Comparison of ENCODE assay signal across 17 mouse cellular contexts in the genomic region with DNA sequence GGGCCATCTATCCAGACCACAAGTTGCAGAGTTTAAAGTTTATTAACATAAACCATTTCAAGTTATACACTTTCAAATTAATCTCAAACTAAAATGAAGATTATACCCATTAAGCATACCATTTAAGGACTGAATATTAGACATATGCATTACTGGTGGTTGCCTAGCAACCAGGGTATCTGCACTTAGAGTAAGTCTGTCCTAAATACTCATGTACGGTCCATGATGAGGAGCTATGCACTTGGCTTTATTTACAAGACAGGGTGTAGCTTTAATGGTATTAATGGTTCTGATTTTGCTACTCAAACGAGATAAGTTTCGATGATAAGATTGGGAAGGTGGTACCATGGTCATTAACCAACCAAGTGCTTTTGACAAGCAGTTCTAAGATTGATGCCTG.
DNase-seq lines count a peak whose midpoint lies in the region; ATAC-seq lines count a peak whose summit lies in the region.
"Had no signal": no experiment of that assay in that cellular context is flagged by ENCODE, and none has a peak within 500 bp of the region (broad histone marks: within the 10 kb centered on the region; RNA-seq: fewer than 3 reads in every experiment).

No protein-coding gene starts in this region.

- 0 out of 2 replicates have a peak, but pooled peaks have one; percentile 28 for ATAC-seq in forebrain, embryonic 13.5 days
- ATAC-seq in forebrain, embryonic 12.5 days (ENCODE audit: low FRiP score), result no peak
- ATAC-seq in hindbrain, embryonic 13.5 days (ENCODE audit: low FRiP score), result peak; percentile 18; the same call in 1 of the 2 replicates
- peak; percentile 61 for ATAC-seq in midbrain, embryonic 16.5 days
- ATAC-seq: inflammation-experienced regulatory T-cells, adult 6 months; Patski had no signal

- no peak overlapping the region for H3K27ac ChIP-seq in forebrain, embryonic 13.5 days
- no peak overlapping the region for H3K27ac ChIP-seq in forebrain, embryonic 12.5 days
- 0 out of 2 replicates have a peak overlapping the region, but pooled peaks have one; percentile 73 for H3K27ac ChIP-seq in hindbrain, embryonic 13.5 days
- no peak overlapping the region for H3K27ac ChIP-seq in hindbrain, embryonic 10.5 days
- no peak overlapping the region for H3K27ac ChIP-seq in midbrain, embryonic 16.5 days (ENCODE audit: low read length)
- no peak overlapping the region for H3K27ac ChIP-seq in midbrain, embryonic 10.5 days (replicated peaks)
- H3K27ac ChIP-seq: embryonic facial prominence, embryonic 12.5 days; embryonic facial prominence, embryonic 15.5 days; gastrocnemius, adult 2 months; hindbrain, embryonic 14.5 days; hindbrain, postnatal 0 days had no signal

- H3K36me3 ChIP-seq in forebrain, embryonic 13.5 days (ENCODE audit: poor library complexity, severe bottlenecking), result no peaks in the 10 kb centered on the region
- no peaks in the 10 kb centered on the region for H3K36me3 ChIP-seq in forebrain, embryonic 12.5 days (replicated peaks)
- H3K36me3 ChIP-seq in hindbrain, embryonic 13.5 days, result no peaks in the 10 kb centered on the region
- no peaks in the 10 kb centered on the region for H3K36me3 ChIP-seq in hindbrain, embryonic 10.5 days
- no peaks in the 10 kb centered on the region for H3K36me3 ChIP-seq in midbrain, embryonic 16.5 days (ENCODE audit: control insufficient read depth, insufficient read depth, low read length)
- no peaks in the 10 kb centered on the region for H3K36me3 ChIP-seq in midbrain, embryonic 10.5 days
- H3K36me3 ChIP-seq: embryonic facial prominence, embryonic 12.5 days; embryonic facial prominence, embryonic 15.5 days had no signal

- H3K4me2 ChIP-seq in forebrain, embryonic 13.5 days, result no peak overlapping the region
- H3K4me2 ChIP-seq in forebrain, embryonic 12.5 days, result no peak overlapping the region
- H3K4me2 ChIP-seq in hindbrain, embryonic 13.5 days, result no peak overlapping the region
- no peak overlapping the region for H3K4me2 ChIP-seq in midbrain, embryonic 16.5 days (ENCODE audit: low read length)
- H3K4me2 ChIP-seq: embryonic facial prominence, embryonic 12.5 days; embryonic facial prominence, embryonic 15.5 days; heart, embryonic 11.5 days; hindbrain, embryonic 14.5 days had no signal

- H3K9ac ChIP-seq in forebrain, embryonic 13.5 days, result no peak overlapping the region
- H3K9ac ChIP-seq in forebrain, embryonic 12.5 days, result no peak overlapping the region
- H3K9ac ChIP-seq in hindbrain, embryonic 13.5 days, result no peak overlapping the region
- no peak overlapping the region for H3K9ac ChIP-seq in midbrain, embryonic 16.5 days (ENCODE audit: low read depth, low read length)
- H3K9ac ChIP-seq: embryonic facial prominence, embryonic 12.5 days; embryonic facial prominence, embryonic 15.5 days; hindbrain, embryonic 14.5 days had no signal

- H3K9me3 ChIP-seq in forebrain, embryonic 13.5 days (replicated peaks), result no peaks in the 10 kb centered on the region
- no peaks in the 10 kb centered on the region for H3K9me3 ChIP-seq in forebrain, embryonic 12.5 days
- no peaks in the 10 kb centered on the region for H3K9me3 ChIP-seq in hindbrain, embryonic 13.5 days
- H3K9me3 ChIP-seq in hindbrain, embryonic 10.5 days, result no peaks in the 10 kb centered on the region
- no peaks in the 10 kb centered on the region for H3K9me3 ChIP-seq in midbrain, embryonic 16.5 days (replicated peaks; ENCODE audit: control insufficient read depth, low read length, poor library complexity, severe bottlenecking)
- H3K9me3 ChIP-seq in midbrain, embryonic 10.5 days (replicated peaks), result no peaks in the 10 kb centered on the region
- H3K9me3 ChIP-seq: embryonic facial prominence, embryonic 12.5 days; embryonic facial prominence, embryonic 15.5 days had no signal

- DNase-seq in hindbrain, embryonic 10.5 days (ENCODE audit: low spot score), result no peak
- no peak for DNase-seq in midbrain, embryonic 10.5 days (ENCODE audit: low spot score)
- no peak for DNase-seq in spleen, postnatal 36 days (ENCODE audit: low spot score in 2 of 2)
- DNase-seq: cerebellum, adult 11 months; gastrocnemius, adult 2 months; heart, adult 11 months had no signal

- peaks cover 19% of the 10 kb centered on the region for H3K4me1 ChIP-seq in forebrain, embryonic 13.5 days
- H3K4me1 ChIP-seq in forebrain, embryonic 12.5 days, result peaks cover 12% of the 10 kb centered on the region
- H3K4me1 ChIP-seq in hindbrain, embryonic 13.5 days (replicated peaks), result peaks cover 17% of the 10 kb centered on the region
- H3K4me1 ChIP-seq in hindbrain, embryonic 10.5 days (replicated peaks), result no peaks in the 10 kb centered on the region
- peaks cover 12% of the 10 kb centered on the region for H3K4me1 ChIP-seq in midbrain, embryonic 16.5 days (ENCODE audit: control insufficient read depth, insufficient read depth, low read length)
- peaks cover 16% of the 10 kb centered on the region for H3K4me1 ChIP-seq in midbrain, embryonic 10.5 days
- H3K4me1 ChIP-seq: embryonic facial prominence, embryonic 12.5 days; embryonic facial prominence, embryonic 15.5 days had no signal

- H3K27me3 ChIP-seq in forebrain, embryonic 13.5 days, result no peaks in the 10 kb centered on the region
- H3K27me3 ChIP-seq in forebrain, embryonic 12.5 days, result no peaks in the 10 kb centered on the region
- H3K27me3 ChIP-seq in hindbrain, embryonic 13.5 days, result no peaks in the 10 kb centered on the region
- H3K27me3 ChIP-seq in hindbrain, embryonic 10.5 days (ENCODE audit: insufficient read depth, poor library complexity, severe bottlenecking), result no peaks in the 10 kb centered on the region
- no peaks in the 10 kb centered on the region for H3K27me3 ChIP-seq in midbrain, embryonic 16.5 days (ENCODE audit: control insufficient read depth, insufficient read depth, low read depth, low read length)
- no peaks in the 10 kb centered on the region for H3K27me3 ChIP-seq in midbrain, embryonic 10.5 days (ENCODE audit: low read depth, poor library complexity, severe bottlenecking)
- H3K27me3 ChIP-seq: embryonic facial prominence, embryonic 12.5 days; embryonic facial prominence, embryonic 15.5 days; Patski had no signal

- 83% methylated on average over 3 of the region's 3 CpGs for WGBS in forebrain, embryonic 13.5 days
- 86% methylated on average over 3 of the region's 3 CpGs for WGBS in forebrain, embryonic 12.5 days
- WGBS in hindbrain, embryonic 13.5 days, result 82% methylated on average over 3 of the region's 3 CpGs
- WGBS in hindbrain, embryonic 10.5 days, result 90% methylated on average over 3 of the region's 3 CpGs
- 75% methylated on average over 3 of the region's 3 CpGs for WGBS in midbrain, embryonic 16.5 days
- WGBS in midbrain, embryonic 10.5 days, result 85% methylated on average over 3 of the region's 3 CpGs

- H3K4me3 ChIP-seq in forebrain, embryonic 13.5 days, result no peak overlapping the region
- H3K4me3 ChIP-seq in forebrain, embryonic 12.5 days (replicated peaks), result no peak overlapping the region
- no peak overlapping the region for H3K4me3 ChIP-seq in hindbrain, embryonic 13.5 days
- no peak overlapping the region for H3K4me3 ChIP-seq in hindbrain, embryonic 10.5 days
- H3K4me3 ChIP-seq in midbrain, embryonic 16.5 days (ENCODE audit: low read depth, low read length), result no peak overlapping the region
- no peak overlapping the region for H3K4me3 ChIP-seq in midbrain, embryonic 10.5 days
- H3K4me3 ChIP-seq: embryonic facial prominence, embryonic 12.5 days; embryonic facial prominence, embryonic 15.5 days; gastrocnemius, adult 2 months had no signal
